Mouse (Mus musculus) MEL-GATA-1-ER (cell line): Measurements from ENCODE around the gene Dennd6a.
"Not testable (repeated sequence)": the region's sequence is repeated elsewhere in the genome, so short reads cannot be mapped to it uniquely, and the experiment has no call there.

ENCODE experiments used
- DNase-seq: peaks from one replicate; pipeline ENCODE4 v3.0.0-alpha.2; 2012; ENCODE audit warnings: low read depth; ENCODE audit errors: extremely low read depth

The Dennd6a gene

GRCm38 (mm10) chr14:26573556-26573955 lies at the start of gene Dennd6a:
Gene Dennd6a (plus strand): TSS chr14:26573856.
- DNase-seq: not testable (repeated sequence)

- no peak for DNase-seq
Observed at GRCm38 (mm10) chr14:26525955-26526354, 47.7 kb upstream of the Dennd6a start.

- DNase-seq: no peak
Observed at GRCm38 (mm10) chr14:26528296-26528695, 45.4 kb upstream of the Dennd6a start.

GRCm38 (mm10) chr14:26530350-26530749 lies 43.3 kb upstream of the Dennd6a start:
- DNase-seq: no peak

- DNase-seq: no peak
Observed at GRCm38 (mm10) chr14:26531410-26532313, 42.0 kb upstream of the Dennd6a start.

- no peak for DNase-seq
Observed at GRCm38 (mm10) chr14:26532752-26533151, 40.9 kb upstream of the Dennd6a start.

GRCm38 (mm10) chr14:26533267-26533666 lies 40.4 kb upstream of the Dennd6a start:
- DNase-seq: no peak

- no peak for DNase-seq
Observed at GRCm38 (mm10) chr14:26533821-26534756, 39.6 kb upstream of the Dennd6a start.

- peak; percentile 98 for DNase-seq
Observed at GRCm38 (mm10) chr14:26534757-26535479, 38.7 kb upstream of the Dennd6a start, which contains the start of gene Slmap. Gene Slmap (minus strand): TSS chr14:26534931.

GRCm38 (mm10) chr14:26539241-26539640 lies 34.4 kb upstream of the Dennd6a start:
- no peak for DNase-seq

- DNase-seq: no peak
Observed at GRCm38 (mm10) chr14:26540577-26540976, 33.1 kb upstream of the Dennd6a start.

GRCm38 (mm10) chr14:26542136-26542535 lies 31.5 kb upstream of the Dennd6a start:
- no peak for DNase-seq

GRCm38 (mm10) chr14:26547516-26548488 lies 25.9 kb upstream of the Dennd6a start:
- DNase-seq: no peak

GRCm38 (mm10) chr14:26550712-26551111 lies 22.9 kb upstream of the Dennd6a start:
- no peak for DNase-seq

GRCm38 (mm10) chr14:26552441-26552840 lies 21.2 kb upstream of the Dennd6a start:
- DNase-seq: no peak

GRCm38 (mm10) chr14:26552853-26553252 lies 20.8 kb upstream of the Dennd6a start:
- DNase-seq: no peak

- DNase-seq: no peak
Observed at GRCm38 (mm10) chr14:26557581-26557980, 16.1 kb upstream of the Dennd6a start.

GRCm38 (mm10) chr14:26558536-26558935 lies 15.1 kb upstream of the Dennd6a start:
- DNase-seq: no peak

GRCm38 (mm10) chr14:26562247-26562646 lies 11.4 kb upstream of the Dennd6a start:
- DNase-seq: no peak

GRCm38 (mm10) chr14:26569880-26570279 lies 3.8 kb upstream of the Dennd6a start:
- no peak for DNase-seq
